Mouse (Mus musculus) liver, embryonic 14.5 days (tissue): ENCODE measurements at regions not wholly inside any gene's neighbourhood (a gene's known extent, or its start where the extent isn't known, plus 50 kb on each side); places are given as distances from the start of the nearest gene placed in this dataset.

Source experiments
- CTCF ChIP-seq: IDR thresholded peaks from 2 replicates; pipeline ENCODE4 v1.5.1; 2016; ENCODE audit warnings: antibody characterized with exemption, low read depth, control low read depth
- EP300 ChIP-seq: IDR thresholded peaks from 2 replicates; pipeline ENCODE4 v1.6.1; 2016; ENCODE audit warnings: antibody characterized with exemption, low read depth

DNA sequence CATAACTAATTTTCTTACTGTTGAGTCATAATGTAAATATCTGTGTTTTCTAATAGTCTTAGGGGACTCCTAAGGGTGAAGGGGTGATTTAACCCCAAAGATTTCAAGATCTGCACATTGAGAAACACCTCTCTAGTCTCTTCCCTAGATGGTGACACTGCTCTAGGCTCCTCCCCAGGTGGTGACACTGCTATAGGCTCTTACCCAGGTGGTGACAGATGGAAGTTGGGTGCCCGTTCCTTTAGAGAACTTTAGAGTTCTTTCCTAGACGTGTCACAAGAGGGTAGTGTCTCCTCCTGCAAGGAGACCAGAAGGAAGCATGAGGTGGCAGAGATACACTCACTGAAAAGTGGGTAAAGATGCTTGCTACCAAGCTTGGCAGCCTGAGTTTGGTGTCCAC, 302.2 kb downstream of the Zfp706 start:
- TF ChIP-seq CTCF (no peak), EP300 (no peak)
